Mouse (Mus musculus) heart, adult 2 months (tissue): ENCODE results near the gene Rsrc1.

Experiments
- CTCF ChIP-seq: fragments of 200-600 bp; IDR thresholded peaks from 2 replicates; pipeline ENCODE4 v1.8.1; 2022; ENCODE audit warnings: antibody characterized with exemption, mild to moderate bottlenecking, moderate library complexity
- EP300 ChIP-seq: fragments of 200-500 bp; IDR thresholded peaks from 2 replicates; pipeline ENCODE4 v1.6.1; 2011; ENCODE audit warnings: low read depth, low read length, control low read depth; ENCODE audit not compliant: insufficient read depth
- POLR2A ChIP-seq: fragments of 200-500 bp; IDR thresholded peaks from 2 replicates; pipeline ENCODE4 v1.6.1; 2011; ENCODE audit warnings: mild to moderate bottlenecking, low read depth, low read length, control low read depth; ENCODE audit not compliant: insufficient read depth

DNA sequence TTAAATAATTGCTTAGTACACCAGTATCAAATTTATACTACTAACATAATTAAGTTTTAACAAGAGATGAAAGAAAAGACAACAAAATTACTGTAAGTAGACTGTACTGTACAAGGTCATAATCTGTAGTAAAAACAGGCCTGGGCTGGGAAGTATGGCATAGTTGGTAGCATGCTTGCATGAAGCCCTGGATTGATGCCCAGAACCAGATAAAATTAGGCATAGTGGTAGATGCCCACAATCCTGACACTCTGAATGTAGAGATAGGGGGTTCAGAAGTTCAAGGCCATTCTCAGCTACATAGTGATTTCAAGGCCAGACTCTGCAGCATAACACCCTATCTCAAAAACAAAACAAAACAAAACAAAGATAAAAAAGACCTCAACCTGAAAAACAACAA is 397.0 kb downstream of the Rsrc1 start:
- TF ChIP-seq CTCF: no peak
- no peak for TF ChIP-seq POLR2A
- no peak for TF ChIP-seq EP300
